Mouse (Mus musculus): Measurements from ENCODE around the gene Isca2. TPM values are rescaled to one million over a fixed set of nuclear protein-coding genes. Genes with fewer than 3 reads are reported as not detected.

Isca2 gene
- 106 and 109 TPM in 2 replicates for total RNA-seq (2014; rRNA removed; ENCODE audit: low replicate concordance)
- 159 and 165 TPM in 2 replicates for polyA plus RNA-seq (2015; fragmentation: Nextera tagmentation; extraction: Ambion mirVana)

GRCm38 (mm10) chr12:84772726-84773441 is at the start of gene Isca2, which contains the start of gene Npc2:
Gene Isca2, plus strand, starts transcription at chr12:84773251.
Gene Npc2, minus strand, starts transcription at chr12:84773152.
- WGBS, result under 1% methylated on average over 50 of the region's 50 CpGs
- peaks cover 13% of the 10 kb centered on the region for H3K4me1 ChIP-seq (ENCODE audit: control insufficient read depth, insufficient read depth)

GRCm38 (mm10) chr12:84726391-84726790 is 46.7 kb upstream of the Isca2 start:
- no peaks in the 10 kb centered on the region for H3K4me1 ChIP-seq (ENCODE audit: control insufficient read depth, insufficient read depth)
- no peaks in the 10 kb centered on the region for H3K27me3 ChIP-seq (ENCODE audit: control insufficient read depth, insufficient read depth, low read length)
- H3K36me3 ChIP-seq (replicated peaks; ENCODE audit: control insufficient read depth, insufficient read depth, low read length), result no peaks in the 10 kb centered on the region
- no peak for TF ChIP-seq EP300 (IDR thresholded peaks at IDR 0.05; ENCODE audit: low read depth)
- TF ChIP-seq CTCF (IDR thresholded peaks at IDR 0.05; ENCODE audit: low read depth), result no peak
- no peak overlapping the region for H3K4me3 ChIP-seq (ENCODE audit: low read depth, low read length)
- ATAC-seq (ENCODE audit: insufficient read depth, low read depth) (no peak), DNase-seq (ENCODE audit: low spot score) (no peak)
- WGBS, result 69% methylated on average over 4 of the region's 4 CpGs
- no peak overlapping the region for H3K4me2 ChIP-seq (ENCODE audit: low read depth, low read length)
- no peak overlapping the region for H3K27ac ChIP-seq (ENCODE audit: low read depth)
- H3K9me3 ChIP-seq (replicated peaks; ENCODE audit: control insufficient read depth, low read length), result no peaks in the 10 kb centered on the region
- H3K9ac ChIP-seq (replicated peaks; ENCODE audit: low read depth, low read length), result no peak overlapping the region

More at GRCm38 (mm10) chr12:84772726-84773441, at the start of gene Isca2, which contains the start of gene Npc2:
- Histone ChIP-seq H3K9ac (replicated peaks; ENCODE audit: low read depth, low read length) (peak within 1 kb of the TSS; percentile 89), H3K9me3 (replicated peaks; ENCODE audit: control insufficient read depth, low read length) (no peaks in the 10 kb centered on the region), H3K27me3 (ENCODE audit: control insufficient read depth, insufficient read depth, low read length) (no peaks in the 10 kb centered on the region), H3K4me2 (ENCODE audit: low read depth, low read length) (peak within 1 kb of the TSS; percentile 90), H3K27ac (ENCODE audit: low read depth) (peak within 1 kb of the TSS; percentile 98), H3K36me3 (replicated peaks; ENCODE audit: control insufficient read depth, insufficient read depth, low read length) (peaks cover 10% of the 10 kb centered on the region; the same call in 1 of the 2 replicates), H3K4me3 (ENCODE audit: low read depth, low read length) (peak within 1 kb of the TSS; percentile 92)
- TF ChIP-seq CTCF (IDR thresholded peaks at IDR 0.05; ENCODE audit: low read depth) (0 out of 2 replicates have a peak, but pooled peaks have one; percentile 2), EP300 (IDR thresholded peaks at IDR 0.05; ENCODE audit: low read depth) (peak; percentile 89)
- DNase-seq (ENCODE audit: low spot score) (peak; percentile 100), ATAC-seq (ENCODE audit: insufficient read depth, low read depth) (peak; percentile 98)

GRCm38 (mm10) chr12:84726986-84727385 is 46.1 kb upstream of the Isca2 start:
- Histone ChIP-seq H3K9me3 (replicated peaks; ENCODE audit: control insufficient read depth, low read length) (no peaks in the 10 kb centered on the region), H3K27me3 (ENCODE audit: control insufficient read depth, insufficient read depth, low read length) (no peaks in the 10 kb centered on the region), H3K4me2 (ENCODE audit: low read depth, low read length) (no peak overlapping the region), H3K36me3 (replicated peaks; ENCODE audit: control insufficient read depth, insufficient read depth, low read length) (no peaks in the 10 kb centered on the region), H3K27ac (ENCODE audit: low read depth) (no peak overlapping the region), H3K4me1 (ENCODE audit: control insufficient read depth, insufficient read depth) (no peaks in the 10 kb centered on the region), H3K4me3 (ENCODE audit: low read depth, low read length) (no peak overlapping the region), H3K9ac (replicated peaks; ENCODE audit: low read depth, low read length) (no peak overlapping the region)
- ATAC-seq (ENCODE audit: insufficient read depth, low read depth) (no peak), DNase-seq (ENCODE audit: low spot score) (no peak)
- TF ChIP-seq CTCF (IDR thresholded peaks at IDR 0.05; ENCODE audit: low read depth) (no peak), EP300 (IDR thresholded peaks at IDR 0.05; ENCODE audit: low read depth) (no peak)
- 45% methylated on average over 4 of the region's 4 CpGs for WGBS

- no peak overlapping the region for H3K9ac ChIP-seq (replicated peaks; ENCODE audit: low read depth, low read length)
- H3K4me2 ChIP-seq (ENCODE audit: low read depth, low read length), result no peak overlapping the region
- no peak for ATAC-seq (ENCODE audit: insufficient read depth, low read depth)
- WGBS, result 73% methylated on average over 5 of the region's 5 CpGs
- H3K27ac ChIP-seq (ENCODE audit: low read depth), result no peak overlapping the region
- no peaks in the 10 kb centered on the region for H3K4me1 ChIP-seq (ENCODE audit: control insufficient read depth, insufficient read depth)
- no peaks in the 10 kb centered on the region for H3K9me3 ChIP-seq (replicated peaks; ENCODE audit: control insufficient read depth, low read length)
- no peaks in the 10 kb centered on the region for H3K36me3 ChIP-seq (replicated peaks; ENCODE audit: control insufficient read depth, insufficient read depth, low read length)
- TF ChIP-seq EP300 (IDR thresholded peaks at IDR 0.05; ENCODE audit: low read depth), result no peak
- no peak for TF ChIP-seq CTCF (IDR thresholded peaks at IDR 0.05; ENCODE audit: low read depth)
- DNase-seq (ENCODE audit: low spot score), result no peak
- no peak overlapping the region for H3K4me3 ChIP-seq (ENCODE audit: low read depth, low read length)
- 0 out of 2 replicates have a peak, but pooled peaks cover 4% of the 10 kb centered on the region for H3K27me3 ChIP-seq (ENCODE audit: control insufficient read depth, insufficient read depth, low read length)
Measured at GRCm38 (mm10) chr12:84727434-84727833, 45.6 kb upstream of the Isca2 start.

GRCm38 (mm10) chr12:84728421-84728820 is 44.6 kb upstream of the Isca2 start:
- H3K9ac ChIP-seq (replicated peaks; ENCODE audit: low read depth, low read length), result no peak overlapping the region
- no peaks in the 10 kb centered on the region for H3K9me3 ChIP-seq (replicated peaks; ENCODE audit: control insufficient read depth, low read length)
- H3K4me3 ChIP-seq (ENCODE audit: low read depth, low read length), result no peak overlapping the region
- H3K4me1 ChIP-seq (ENCODE audit: control insufficient read depth, insufficient read depth), result no peaks in the 10 kb centered on the region
- H3K27ac ChIP-seq (ENCODE audit: low read depth), result no peak overlapping the region
- ATAC-seq (ENCODE audit: insufficient read depth, low read depth) (no peak), DNase-seq (ENCODE audit: low spot score) (no peak)
- WGBS, result 87% methylated on average over 10 of the region's 10 CpGs
- no peaks in the 10 kb centered on the region for H3K36me3 ChIP-seq (replicated peaks; ENCODE audit: control insufficient read depth, insufficient read depth, low read length)
- H3K4me2 ChIP-seq (ENCODE audit: low read depth, low read length), result no peak overlapping the region
- TF ChIP-seq CTCF (IDR thresholded peaks at IDR 0.05; ENCODE audit: low read depth) (no peak), EP300 (IDR thresholded peaks at IDR 0.05; ENCODE audit: low read depth) (no peak)
- 0 out of 2 replicates have a peak, but pooled peaks cover 4% of the 10 kb centered on the region for H3K27me3 ChIP-seq (ENCODE audit: control insufficient read depth, insufficient read depth, low read length)

Measured in heart, postnatal 0 days (tissue).